Mouse (Mus musculus) embryonic facial prominence, embryonic 12.5 days (tissue): ENCODE measurements around the gene Trpc1. TPM values are rescaled to one million over a fixed set of nuclear protein-coding genes. Genes with fewer than 3 reads are reported as not detected.

Experiments used
- ATAC-seq: fragments of 200-750 bp; cut with Nextera tagmentation; 2 replicates; pipeline ENCODE4 v1.8.0; 2017; ENCODE audit not compliant: insufficient number of reproducible peaks, insufficient read depth, low FRiP score, low TSS enrichment
- H3K27ac ChIP-seq: fragments of 300-500 bp; sonication (generic); 2 replicates; pipeline ENCODE4 v1.5.1; 2016; ENCODE audit warnings: mild to moderate bottlenecking
- H3K27me3 ChIP-seq: fragments of 300-500 bp; sonication (generic); 2 replicates; pipeline ENCODE4 v1.6.1; 2016; ENCODE audit warnings: mild to moderate bottlenecking, moderate library complexity
- H3K36me3 ChIP-seq: fragments of 300-500 bp; sonication (generic); 2 replicates; pipeline ENCODE4 v1.6.1; 2016; ENCODE audit warnings: mild to moderate bottlenecking
- H3K4me1 ChIP-seq: fragments of 300-500 bp; sonication (generic); 2 replicates; pipeline ENCODE4 v1.6.1; 2016
- H3K4me2 ChIP-seq: fragments of 300-500 bp; sonication (generic); replicated peaks from 2 replicates; pipeline ENCODE4 v1.6.1; 2016; ENCODE audit warnings: mild to moderate bottlenecking, moderate library complexity
- H3K4me3 ChIP-seq: fragments of 300-500 bp; sonication (generic); 2 replicates; pipeline ENCODE4 v1.5.1; 2016; ENCODE audit warnings: mild to moderate bottlenecking
- H3K9ac ChIP-seq: fragments of 300-500 bp; sonication (generic); 2 replicates; pipeline ENCODE4 v1.6.1; 2016; ENCODE audit warnings: mild to moderate bottlenecking, moderate library complexity
- H3K9me3 ChIP-seq: fragments of 300-500 bp; sonication (generic); 2 replicates; pipeline ENCODE4 v1.6.1; 2016; ENCODE audit warnings: mild to moderate bottlenecking, moderate library complexity
- whole genome bisulfite sequencing: fragments of 180-500 bp; shearing (Covaris S2); methylation state at CpG from one replicate; pipeline ENCODE4 v1.1.7; 2016; 5-methylcytosine and 5-hydroxymethylcytosine counted together
- polyA plus RNA-seq: library from polyadenylated mRNA; unstranded; fragments of >200 nt; fragmentation: Nextera tagmentation; extraction: Ambion mirVana; gene quantifications from 2 replicates; pipeline ENCODE4 v1.2.1, GENCODE M21; 2016

The Trpc1 gene
- polyA plus RNA-seq, 1 experiment from 2014 or later = 3.2 TPM

GRCm38 (mm10) chr9:95668306-95668705, 81.9 kb downstream of the Trpc1 start:
- Histone ChIP-seq H3K9ac (no peak overlapping the region), H3K4me2 (no peak overlapping the region), H3K4me1 (no peaks in the 10 kb centered on the region), H3K36me3 (no peaks in the 10 kb centered on the region), H3K9me3 (no peaks in the 10 kb centered on the region), H3K27me3 (no peaks in the 10 kb centered on the region), H3K4me3 (no peak overlapping the region), H3K27ac (no peak overlapping the region)
- ATAC-seq = no peak
- WGBS = 56% methylated on average over 5 of the region's 5 CpGs

GRCm38 (mm10) chr9:95667836-95668235, 82.3 kb downstream of the Trpc1 start:
- Histone ChIP-seq H3K27me3 (no peaks in the 10 kb centered on the region), H3K4me2 (no peak overlapping the region), H3K9ac (no peak overlapping the region), H3K4me1 (no peaks in the 10 kb centered on the region), H3K36me3 (no peaks in the 10 kb centered on the region), H3K9me3 (no peaks in the 10 kb centered on the region), H3K4me3 (no peak overlapping the region), H3K27ac (no peak overlapping the region)
- no peak for ATAC-seq
- WGBS = 47% methylated on average over 9 of the region's 9 CpGs

GRCm38 (mm10) chr9:95665835-95666234, 84.3 kb downstream of the Trpc1 start:
- Histone ChIP-seq H3K27ac (no peak overlapping the region), H3K9ac (no peak overlapping the region), H3K4me2 (no peak overlapping the region), H3K27me3 (no peaks in the 10 kb centered on the region), H3K4me1 (no peaks in the 10 kb centered on the region), H3K36me3 (no peaks in the 10 kb centered on the region), H3K9me3 (no peaks in the 10 kb centered on the region), H3K4me3 (no peak overlapping the region)
- ATAC-seq = no peak
- 86% methylated on average over 6 of the region's 6 CpGs for WGBS

- Histone ChIP-seq H3K27ac (no peak overlapping the region), H3K4me3 (no peak overlapping the region), H3K4me1 (no peaks in the 10 kb centered on the region), H3K36me3 (no peaks in the 10 kb centered on the region), H3K27me3 (no peaks in the 10 kb centered on the region), H3K4me2 (no peak overlapping the region), H3K9me3 (no peaks in the 10 kb centered on the region), H3K9ac (no peak overlapping the region)
- WGBS = 65% methylated on average over 10 of the region's 10 CpGs
- ATAC-seq = no peak
Measured at GRCm38 (mm10) chr9:95664290-95664989, 85.7 kb downstream of the Trpc1 start.

GRCm38 (mm10) chr9:95657941-95658340, 92.2 kb downstream of the Trpc1 start:
- H3K9me3 ChIP-seq = no peaks in the 10 kb centered on the region
- no peak overlapping the region for H3K27ac ChIP-seq
- H3K27me3 ChIP-seq = no peaks in the 10 kb centered on the region
- 91% methylated on average over 2 of the region's 2 CpGs for WGBS
- no peak overlapping the region for H3K4me2 ChIP-seq
- no peak for ATAC-seq
- H3K9ac ChIP-seq = no peak overlapping the region
- H3K4me3 ChIP-seq = no peak overlapping the region
- H3K4me1 ChIP-seq = 0 out of 2 replicates have a peak, but pooled peaks cover 2% of the 10 kb centered on the region
- H3K36me3 ChIP-seq = no peaks in the 10 kb centered on the region

Other genes starting within 250 kb of the Trpc1 start
- 155 and 164 TPM in 2 replicates for gene U2surp, start 238.4 kb downstream of the Trpc1 start, polyA plus RNA-seq
- gene Paqr9, start 190.7 kb downstream of the Trpc1 start, polyA plus RNA-seq = 0.45 and 0.62 TPM in 2 replicates
- 6.7 and 8.8 TPM in 2 replicates for gene Pcolce2, start 112.8 kb downstream of the Trpc1 start, polyA plus RNA-seq
- 5.5 and 5.8 TPM in 2 replicates for gene Pls1, start 94.9 kb upstream of the Trpc1 start, polyA plus RNA-seq
- gene Atr, start 107.2 kb upstream of the Trpc1 start, polyA plus RNA-seq = 24.1 and 27.5 TPM in 2 replicates
- 26.5 and 29.0 TPM in 2 replicates for gene Xrn1, start 204.4 kb upstream of the Trpc1 start, polyA plus RNA-seq